Mouse (Mus musculus) spleen, adult 18-20 months (tissue): ENCODE results near the gene Pole4.
"Not testable (repeated sequence)": the region's sequence is repeated elsewhere in the genome, so short reads cannot be mapped to it uniquely, and the experiment has no call there.

Experiments
- DNase-seq, 2 experiments: peaks; one replicate each; pipeline ENCODE4 v3.0.0; 2022; ENCODE audit warnings: mixed read lengths in 2 of 2

Gene Pole4

GRCm38 (mm10) chr6:82714841-82715240, 9.7 kb upstream of the Pole4 start:
- no peak for DNase-seq

GRCm38 (mm10) chr6:82714243-82714642, 9.1 kb upstream of the Pole4 start:
- peak; percentile 41 to 69 for DNase-seq

- no peak for DNase-seq
Observed at GRCm38 (mm10) chr6:82707742-82708141, 2.6 kb upstream of the Pole4 start.

GRCm38 (mm10) chr6:82707241-82707640, 2.1 kb upstream of the Pole4 start:
- DNase-seq = no peak

GRCm38 (mm10) chr6:82703710-82704109, 1.5 kb downstream of the Pole4 start:
- no peak for DNase-seq

- DNase-seq = peak; percentile 63 to 88
Observed at GRCm38 (mm10) chr6:82702593-82703017, 2.6 kb downstream of the Pole4 start.

- DNase-seq = no peak
Observed at GRCm38 (mm10) chr6:82701296-82701695, 3.9 kb downstream of the Pole4 start.

GRCm38 (mm10) chr6:82699831-82700230, 5.3 kb downstream of the Pole4 start:
- no peak for DNase-seq

GRCm38 (mm10) chr6:82696736-82697135, 8.4 kb downstream of the Pole4 start:
- no peak for DNase-seq

- DNase-seq = no peak
Observed at GRCm38 (mm10) chr6:82694668-82695067, 10.5 kb downstream of the Pole4 start.

GRCm38 (mm10) chr6:82689474-82689873, 15.7 kb downstream of the Pole4 start:
- DNase-seq = no peak

GRCm38 (mm10) chr6:82688586-82688985, 16.6 kb downstream of the Pole4 start:
- DNase-seq = not testable (repeated sequence)

GRCm38 (mm10) chr6:82684136-82684535, 21.0 kb downstream of the Pole4 start:
- DNase-seq = no peak

- not testable (repeated sequence) for DNase-seq
Observed at GRCm38 (mm10) chr6:82679286-82679685, 25.9 kb downstream of the Pole4 start.

GRCm38 (mm10) chr6:82677629-82678028, 27.5 kb downstream of the Pole4 start:
- DNase-seq = not testable (repeated sequence)

GRCm38 (mm10) chr6:82666480-82666879, 38.7 kb downstream of the Pole4 start:
- no peak for DNase-seq

GRCm38 (mm10) chr6:82653169-82653525, 52.0 kb downstream of the Pole4 start:
- DNase-seq = no peak

- peak; percentile 94 to 99 for DNase-seq
Observed at GRCm38 (mm10) chr6:82652521-82653168, 52.5 kb downstream of the Pole4 start.

GRCm38 (mm10) chr6:82649096-82649495, 56.1 kb downstream of the Pole4 start:
- DNase-seq = no peak

- DNase-seq = no peak
Observed at GRCm38 (mm10) chr6:82647940-82648655, 57.1 kb downstream of the Pole4 start.

GRCm38 (mm10) chr6:82647001-82647400, 58.2 kb downstream of the Pole4 start:
- no peak for DNase-seq

- DNase-seq = no peak
Observed at GRCm38 (mm10) chr6:82640046-82640445, 65.1 kb downstream of the Pole4 start.

GRCm38 (mm10) chr6:82625331-82625730, 79.8 kb downstream of the Pole4 start:
- not testable (repeated sequence) for DNase-seq

GRCm38 (mm10) chr6:82613201-82613600, 92.0 kb downstream of the Pole4 start:
- DNase-seq = no peak
